ENCODE assay signal across 8 mouse cellular contexts in genomic region chr8:94532873-94533671, GRCm38 (mm10). TPM values are rescaled to one million over a fixed set of nuclear protein-coding genes. Genes with fewer than 3 reads are reported as not detected.
DNase-seq lines count a peak whose midpoint lies in the region; ATAC-seq and TF ChIP-seq lines count a peak whose summit lies in the region.

TSS of gene Cpne2 (plus strand) at chr8:94532990.

- under 1% methylated on average over 78 of the region's 81 CpGs for WGBS in lung, embryonic 15.5 days
- WGBS in olfactory bulb, adult 2 months: under 1% methylated on average over 78 of the region's 81 CpGs

- peak within 1 kb of the TSS; percentile 81 for H3K4me3 ChIP-seq in E14TG2a.4 (replicated peaks; ENCODE audit: low read length)
- H3K4me3 ChIP-seq in bone marrow macrophage, adult 2 months (ENCODE audit: insufficient read depth, low read length): peak within 1 kb of the TSS; percentile 77
- H3K4me3 ChIP-seq in layer of hippocampus, adult 2 months: peak within 1 kb of the TSS; percentile 76
- H3K4me3 ChIP-seq in lung, embryonic 15.5 days: peak within 1 kb of the TSS; percentile 76
- H3K4me3 ChIP-seq in olfactory bulb, adult 2 months (ENCODE audit: insufficient read depth, low read depth, low read length): peak within 1 kb of the TSS; percentile 78

- peak within 1 kb of the TSS; percentile 67 for H3K9ac ChIP-seq in lung, embryonic 15.5 days

- H3K4me1 ChIP-seq in E14TG2a.4 (replicated peaks; ENCODE audit: low read depth, low read length): peaks cover 23% of the 10 kb centered on the region
- H3K4me1 ChIP-seq in bone marrow macrophage, adult 2 months (ENCODE audit: control insufficient read depth, insufficient read depth, low read length): 0 out of 2 replicates have a peak, but pooled peaks cover 2% of the 10 kb centered on the region
- peaks cover 25% of the 10 kb centered on the region for H3K4me1 ChIP-seq in lung, embryonic 15.5 days
- H3K4me1 ChIP-seq in olfactory bulb, adult 2 months (ENCODE audit: control insufficient read depth, insufficient read depth, low read length): peaks cover 26% of the 10 kb centered on the region

- no peaks in the 10 kb centered on the region for H3K36me3 ChIP-seq in E14TG2a.4 (ENCODE audit: insufficient read depth, low read length)
- H3K36me3 ChIP-seq in lung, embryonic 15.5 days: no peaks in the 10 kb centered on the region

- H3K4me2 ChIP-seq in lung, embryonic 15.5 days: peak within 1 kb of the TSS; percentile 99

- DNase-seq in forelimb bud, embryonic 11.5 days (ENCODE audit: low read depth, low spot score): peak; percentile 45
- peak; percentile 73 for DNase-seq in heart, postnatal 4 days
- DNase-seq in layer of hippocampus, adult 2 months (ENCODE audit: low spot score in 2 of 2): peak; percentile 26 to 43
- DNase-seq in thymus, postnatal 10 days (ENCODE audit: low spot score in 2 of 2): peak; percentile 11 to 43

- no peak for TF ChIP-seq CTCF in E14TG2a.4 (conservative IDR thresholded peaks at IDR 0.05; ENCODE audit: low read length)
- peak; percentile 37 for TF ChIP-seq CTCF in bone marrow macrophage, adult 2 months (IDR thresholded peaks at IDR 0.05; ENCODE audit: low read depth, low read length)
- peak; percentile 75 for TF ChIP-seq CTCF in layer of hippocampus, adult 2 months (conservative IDR thresholded peaks at IDR 0.05)
- peak; percentile 63; the same call in 1 of the 2 replicates for TF ChIP-seq CTCF in olfactory bulb, adult 2 months (IDR thresholded peaks at IDR 0.05; ENCODE audit: insufficient read depth, low read depth, low read length)

- TF ChIP-seq POLR2A in bone marrow macrophage, adult 2 months (IDR thresholded peaks at IDR 0.05; ENCODE audit: borderline replicate concordance, low read depth, low read length): no peak
- peak; percentile 53; the same call in 1 of the 2 replicates for TF ChIP-seq POLR2A in olfactory bulb, adult 2 months (IDR thresholded peaks at IDR 0.05; ENCODE audit: insufficient read depth, low read depth, low read length)

- no peak within 1 kb of the TSS for H3K27ac ChIP-seq in bone marrow macrophage, adult 2 months (ENCODE audit: insufficient read depth, low read depth, low read length)
- H3K27ac ChIP-seq in layer of hippocampus, adult 2 months: peak within 1 kb of the TSS; percentile 77
- H3K27ac ChIP-seq in lung, embryonic 15.5 days: no peak within 1 kb of the TSS
- H3K27ac ChIP-seq in olfactory bulb, adult 2 months (ENCODE audit: insufficient read depth, low read depth, low read length): peak within 1 kb of the TSS; percentile 62; the same call in 1 of the 2 replicates

- no peaks in the 10 kb centered on the region for H3K9me3 ChIP-seq in E14TG2a.4 (ENCODE audit: low read length)
- no peaks in the 10 kb centered on the region for H3K9me3 ChIP-seq in lung, embryonic 15.5 days

- peak; percentile 91 for ATAC-seq in lung, embryonic 15.5 days (ENCODE audit: borderline replicate concordance, extremely low read depth, low FRiP score, low TSS enrichment)

- peaks cover 90% of the 10 kb centered on the region for H3K27me3 ChIP-seq in E14TG2a.4 (ENCODE audit: insufficient read depth, low read length)
- H3K27me3 ChIP-seq in lung, embryonic 15.5 days: peaks cover 41% of the 10 kb centered on the region

RNA-seq across cellular contexts. Expression of gene Cpne2, which starts in this region (rescaled TPM):
- polyA plus RNA-seq in bone marrow macrophage, adult 2 months (2012; ENCODE audit: insufficient read depth, insufficient read length, missing spikeins): 43.6 and 45.7 TPM in 2 replicates
- 1 to 10 TPM; 7.0 to 9.6 TPM for total RNA-seq in heart, postnatal 4 days (2021)
- 10 to 100 TPM; 29.3 to 35.0 TPM for total RNA-seq in layer of hippocampus, adult 2 months (2021)
- polyA plus RNA-seq in lung, embryonic 15.5 days (2015; fragmentation: Nextera tagmentation; extraction: Ambion mirVana): 9.6 and 10.3 TPM in 2 replicates
- polyA plus RNA-seq in olfactory bulb, adult 2 months (2012; ENCODE audit: insufficient read depth, insufficient read length, low replicate concordance, missing spikeins): not detected in 2 replicates

Comparison
In these comparisons a context has a peak if more than half of its experiments do, and no peak if none do; other contexts are left out.
1. H3K27ac ChIP-seq: peak in layer of hippocampus, adult 2 months (single experiment) and olfactory bulb, adult 2 months (single experiment); none in bone marrow macrophage, adult 2 months (single experiment) and lung, embryonic 15.5 days (single experiment).
2. Peak in every context shown above with its lines, with median percentiles within 50 percentile points of each other: H3K4me3 ChIP-seq and DNase-seq.